Mouse (Mus musculus): Measurements from ENCODE around the gene Nudt16. TPM values are rescaled to one million over a fixed set of nuclear protein-coding genes. Genes with fewer than 3 reads are reported as not detected.
A peak's percentile ranks its signal among the peaks of the same experiment; 100 is the strongest.
"Not testable (repeated sequence)": the region's sequence is repeated elsewhere in the genome, so short reads cannot be mapped to it uniquely, and the experiment has no call there.

Nudt16 gene
- 11.3 and 12.0 TPM in 2 replicates for polyA plus RNA-seq (2016; fragmentation: Nextera tagmentation; extraction: Ambion mirVana)

DNA sequence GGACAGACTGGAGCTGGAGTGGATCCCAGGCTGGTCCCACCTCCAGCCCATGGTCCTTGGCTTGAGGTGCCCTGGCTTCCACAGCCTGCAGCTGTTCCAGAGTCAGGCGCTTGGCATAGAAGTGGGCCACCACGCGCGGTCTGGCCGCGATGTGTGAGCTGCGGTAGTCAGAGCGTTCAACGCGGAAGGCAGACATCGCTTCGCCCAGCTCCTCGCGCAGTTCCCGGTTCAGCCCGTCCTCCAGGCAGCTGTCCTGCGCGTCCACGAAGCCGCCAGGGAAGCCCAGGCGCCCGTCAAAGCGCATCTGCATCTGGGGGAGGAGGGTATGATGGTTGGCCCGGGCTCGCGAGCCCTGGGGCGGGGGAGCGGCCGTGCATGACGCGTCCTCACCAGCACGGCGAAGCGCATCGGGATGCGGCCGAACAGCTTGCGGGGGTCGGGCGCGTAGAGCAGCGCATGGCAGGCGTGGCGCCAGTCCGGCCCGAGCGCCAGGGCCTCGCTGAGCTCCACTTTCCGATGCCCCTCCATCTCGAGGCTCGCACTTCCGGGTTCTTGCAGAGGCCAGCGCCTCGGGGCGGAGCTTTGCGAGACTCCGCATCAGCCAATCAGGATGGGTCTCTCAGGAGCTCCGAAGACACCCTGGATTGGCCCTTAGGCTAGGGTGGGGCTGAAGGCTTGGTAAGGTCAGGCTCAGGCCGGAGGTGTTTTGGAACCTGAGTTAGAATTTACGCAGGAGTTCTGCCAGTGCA, at the start of gene Nudt16:
Nudt16 (minus strand) TSS at position 572 of the 749 bp plus-strand sequence.
- Histone ChIP-seq H3K9ac (peak within 1 kb of the TSS; percentile 61), H3K4me3 (peak within 1 kb of the TSS; percentile 65), H3K27ac (0 out of 2 replicates have a peak within 1 kb of the TSS, but pooled peaks have one; percentile 51), H3K4me1 (peaks cover 3% of the 10 kb centered on the region), H3K36me3 (no peaks in the 10 kb centered on the region), H3K9me3 (no peaks in the 10 kb centered on the region), H3K4me2 (replicated peaks) (peak within 1 kb of the TSS; percentile 82), H3K27me3 (no peaks in the 10 kb centered on the region)
- WGBS: 1% methylated on average over 59 of the region's 60 CpGs
- ATAC-seq (ENCODE audit: insufficient number of reproducible peaks, insufficient read depth, low FRiP score, low TSS enrichment): peak; percentile 95

GRCm38 (mm10) chr9:105144992-105145391, 13.4 kb upstream of the Nudt16 start, which contains the start of gene 1700080E11Rik:
Gene 1700080E11Rik (minus strand): TSS chr9:105145092.
- H3K4me2 ChIP-seq (replicated peaks): no peak within 1 kb of the TSS
- no peak within 1 kb of the TSS for H3K27ac ChIP-seq
- no peaks in the 10 kb centered on the region for H3K36me3 ChIP-seq
- H3K9ac ChIP-seq: no peak within 1 kb of the TSS
- H3K9me3 ChIP-seq: no peaks in the 10 kb centered on the region
- H3K4me1 ChIP-seq: no peaks in the 10 kb centered on the region
- 74% methylated on average over 6 of the region's 6 CpGs for WGBS
- no peaks in the 10 kb centered on the region for H3K27me3 ChIP-seq
- ATAC-seq (ENCODE audit: insufficient number of reproducible peaks, insufficient read depth, low FRiP score, low TSS enrichment): no peak
- H3K4me3 ChIP-seq: no peak within 1 kb of the TSS

DNA sequence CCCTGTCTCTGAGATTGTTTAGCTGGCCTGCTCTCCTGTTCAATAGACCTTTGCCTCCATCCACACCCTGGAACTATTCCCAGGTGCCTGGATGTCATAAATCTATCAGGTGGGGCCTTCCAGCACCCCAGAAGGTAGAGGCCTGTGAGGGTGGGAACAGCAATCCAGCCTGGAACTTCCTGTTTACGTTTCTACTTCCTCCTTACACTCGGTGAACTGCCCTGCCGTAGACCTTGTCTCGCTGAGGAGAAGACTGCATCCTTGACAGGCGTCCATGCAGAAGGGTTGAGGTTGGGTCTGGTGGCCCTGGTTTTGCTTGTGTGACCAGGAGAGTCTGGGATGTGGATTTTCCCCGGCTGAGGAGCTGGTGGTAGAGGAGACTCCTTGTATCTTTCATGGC, 7.6 kb upstream of the Nudt16 start:
- 74% methylated on average over 6 of the region's 6 CpGs for WGBS
- H3K9me3 ChIP-seq: no peaks in the 10 kb centered on the region
- no peaks in the 10 kb centered on the region for H3K4me1 ChIP-seq
- ATAC-seq (ENCODE audit: insufficient number of reproducible peaks, insufficient read depth, low FRiP score, low TSS enrichment): no peak
- H3K9ac ChIP-seq: no peak overlapping the region
- no peak overlapping the region for H3K27ac ChIP-seq
- H3K4me2 ChIP-seq (replicated peaks): no peak overlapping the region
- no peak overlapping the region for H3K4me3 ChIP-seq
- H3K36me3 ChIP-seq: no peaks in the 10 kb centered on the region
- H3K27me3 ChIP-seq: no peaks in the 10 kb centered on the region

- no peak overlapping the region for H3K4me3 ChIP-seq
- H3K27me3 ChIP-seq: no peaks in the 10 kb centered on the region
- H3K4me1 ChIP-seq: peaks cover 3% of the 10 kb centered on the region; the same call in 1 of the 2 replicates
- H3K27ac ChIP-seq: no peak overlapping the region
- no peak overlapping the region for H3K4me2 ChIP-seq (replicated peaks)
- WGBS: 28% methylated on average over 1 of the region's 1 CpGs
- no peak overlapping the region for H3K9ac ChIP-seq
- no peak for ATAC-seq (ENCODE audit: insufficient number of reproducible peaks, insufficient read depth, low FRiP score, low TSS enrichment)
- no peaks in the 10 kb centered on the region for H3K9me3 ChIP-seq
- H3K36me3 ChIP-seq: no peaks in the 10 kb centered on the region
Observed at GRCm38 (mm10) chr9:105136404-105136803, 4.8 kb upstream of the Nudt16 start.

DNA sequence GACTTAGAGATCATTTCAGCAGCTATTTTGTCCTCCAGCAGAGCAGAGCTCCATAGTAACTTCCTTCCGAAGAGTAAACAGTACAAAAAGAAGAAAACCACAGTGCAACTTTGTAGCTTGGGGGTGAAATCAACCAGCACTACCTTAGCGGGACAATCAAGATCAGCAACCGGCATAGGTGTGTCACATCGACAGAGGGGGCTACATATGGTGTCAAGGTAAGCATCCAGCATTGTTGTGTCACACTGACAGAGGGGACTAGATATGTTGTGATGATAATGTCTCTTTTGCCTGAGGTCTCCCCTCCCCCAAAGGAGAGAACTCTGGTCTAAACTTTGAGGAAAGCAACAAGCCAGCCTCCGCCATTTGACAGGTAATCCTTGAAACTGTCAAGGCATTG, 2.9 kb upstream of the Nudt16 start:
- Histone ChIP-seq H3K4me3 (no peak overlapping the region), H3K36me3 (no peaks in the 10 kb centered on the region), H3K27me3 (no peaks in the 10 kb centered on the region), H3K4me2 (replicated peaks) (no peak overlapping the region), H3K4me1 (peaks cover 3% of the 10 kb centered on the region), H3K27ac (no peak overlapping the region), H3K9ac (no peak overlapping the region), H3K9me3 (no peaks in the 10 kb centered on the region)
- ATAC-seq (ENCODE audit: insufficient number of reproducible peaks, insufficient read depth, low FRiP score, low TSS enrichment): no peak
- 83% methylated on average over 5 of the region's 5 CpGs for WGBS

GRCm38 (mm10) chr9:105132002-105132367, 361 bp upstream of the Nudt16 start:
- no peak overlapping the region for H3K27ac ChIP-seq
- 0 out of 2 replicates have a peak, but pooled peaks have one; percentile 19 for ATAC-seq (ENCODE audit: insufficient number of reproducible peaks, insufficient read depth, low FRiP score, low TSS enrichment)
- 22% methylated on average over 5 of the region's 5 CpGs for WGBS

DNA sequence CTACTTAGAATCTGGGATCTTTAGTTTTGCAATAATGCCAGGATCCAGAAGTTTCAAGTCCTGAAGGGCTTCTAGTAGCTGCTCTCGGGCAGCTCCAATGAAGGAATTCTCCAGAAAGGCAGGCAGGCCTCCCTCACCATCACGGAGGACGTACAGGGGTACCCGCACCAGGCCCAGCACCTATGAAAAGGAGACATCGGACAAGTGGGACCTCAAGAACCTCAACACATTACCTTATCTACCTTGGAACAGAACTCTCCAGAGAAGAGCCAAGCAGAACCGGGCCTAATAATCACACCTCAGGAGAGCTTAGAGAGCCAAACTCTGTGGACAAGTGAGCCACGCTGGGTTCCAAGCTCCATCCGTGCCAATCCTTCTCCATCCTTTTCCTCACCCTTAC, 1.3 kb downstream of the Nudt16 start:
- no peak overlapping the region for H3K4me3 ChIP-seq
- H3K27ac ChIP-seq: no peak overlapping the region
- H3K4me1 ChIP-seq: peaks cover 3% of the 10 kb centered on the region
- H3K9me3 ChIP-seq: no peaks in the 10 kb centered on the region
- no peaks in the 10 kb centered on the region for H3K36me3 ChIP-seq
- no peak overlapping the region for H3K4me2 ChIP-seq (replicated peaks)
- 92% methylated on average over 8 of the region's 8 CpGs for WGBS
- no peak for ATAC-seq (ENCODE audit: insufficient number of reproducible peaks, insufficient read depth, low FRiP score, low TSS enrichment)
- H3K9ac ChIP-seq: no peak overlapping the region
- no peaks in the 10 kb centered on the region for H3K27me3 ChIP-seq

More at GRCm38 (mm10) chr9:105132002-105132367, 361 bp upstream of the Nudt16 start:
- peak overlapping the region; percentile 82 for H3K4me2 ChIP-seq (replicated peaks)
- H3K9ac ChIP-seq: no peak overlapping the region
- H3K4me3 ChIP-seq: peak overlapping the region; percentile 65
- no peaks in the 10 kb centered on the region for H3K27me3 ChIP-seq
- peaks cover 3% of the 10 kb centered on the region for H3K4me1 ChIP-seq
- no peaks in the 10 kb centered on the region for H3K36me3 ChIP-seq
- H3K9me3 ChIP-seq: no peaks in the 10 kb centered on the region

GRCm38 (mm10) chr9:105125206-105125605, 6.4 kb downstream of the Nudt16 start:
- not testable (repeated sequence) for H3K36me3 ChIP-seq; H3K4me1 ChIP-seq; H3K4me2 ChIP-seq (replicated peaks); ATAC-seq (ENCODE audit: insufficient number of reproducible peaks, insufficient read depth, low FRiP score, low TSS enrichment); H3K27ac ChIP-seq; H3K4me3 ChIP-seq; H3K27me3 ChIP-seq; H3K9me3 ChIP-seq; H3K9ac ChIP-seq
- 67% methylated on average over 3 of the region's 3 CpGs for WGBS

DNA sequence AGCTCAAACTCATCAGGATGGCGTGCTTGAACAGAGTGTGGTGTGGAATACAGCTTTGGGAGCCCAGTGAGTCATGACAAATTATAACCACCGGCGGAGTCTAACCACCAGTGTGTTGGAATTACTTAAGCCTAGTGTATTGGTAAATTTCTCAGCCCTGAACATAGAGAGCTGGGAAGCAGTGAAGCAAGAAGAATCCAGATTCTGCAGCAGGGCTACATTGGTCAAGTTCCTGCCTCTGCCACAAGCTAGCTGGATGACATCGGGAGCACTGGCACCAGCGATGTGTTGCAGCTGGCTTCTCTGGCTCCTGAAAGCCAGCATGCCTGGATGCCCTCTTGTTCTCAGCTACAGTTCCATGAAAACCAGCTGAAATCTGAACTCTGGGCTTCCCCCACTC, 27.7 kb downstream of the Nudt16 start:
- no peak overlapping the region for H3K4me3 ChIP-seq
- H3K4me1 ChIP-seq: no peaks in the 10 kb centered on the region
- H3K27ac ChIP-seq: no peak overlapping the region
- H3K36me3 ChIP-seq: no peaks in the 10 kb centered on the region
- H3K9ac ChIP-seq: no peak overlapping the region
- H3K9me3 ChIP-seq: no peaks in the 10 kb centered on the region
- no peak for ATAC-seq (ENCODE audit: insufficient number of reproducible peaks, insufficient read depth, low FRiP score, low TSS enrichment)
- 89% methylated on average over 5 of the region's 5 CpGs for WGBS
- H3K27me3 ChIP-seq: no peaks in the 10 kb centered on the region
- no peak overlapping the region for H3K4me2 ChIP-seq (replicated peaks)

- 51% methylated on average over 1 of the region's 1 CpGs for WGBS
- no peak for ATAC-seq (ENCODE audit: insufficient number of reproducible peaks, insufficient read depth, low FRiP score, low TSS enrichment)
Observed at GRCm38 (mm10) chr9:105101911-105102310, 29.7 kb downstream of the Nudt16 start.

GRCm38 (mm10) chr9:105100807-105101570, 30.6 kb downstream of the Nudt16 start:
- no peak overlapping the region for H3K4me2 ChIP-seq (replicated peaks)
- H3K4me1 ChIP-seq: no peaks in the 10 kb centered on the region
- H3K4me3 ChIP-seq: no peak overlapping the region
- H3K27me3 ChIP-seq: no peaks in the 10 kb centered on the region
- WGBS: 40% methylated on average over 15 of the region's 15 CpGs
- no peak overlapping the region for H3K27ac ChIP-seq
- H3K9me3 ChIP-seq: no peaks in the 10 kb centered on the region
- ATAC-seq (ENCODE audit: insufficient number of reproducible peaks, insufficient read depth, low FRiP score, low TSS enrichment): no peak
- H3K36me3 ChIP-seq: no peaks in the 10 kb centered on the region
- no peak overlapping the region for H3K9ac ChIP-seq

More at GRCm38 (mm10) chr9:105101911-105102310, 29.7 kb downstream of the Nudt16 start:
- Histone ChIP-seq H3K27me3 (no peaks in the 10 kb centered on the region), H3K9me3 (no peaks in the 10 kb centered on the region), H3K4me1 (no peaks in the 10 kb centered on the region), H3K4me2 (replicated peaks) (no peak overlapping the region), H3K36me3 (no peaks in the 10 kb centered on the region), H3K27ac (no peak overlapping the region), H3K9ac (no peak overlapping the region), H3K4me3 (no peak overlapping the region)

DNA sequence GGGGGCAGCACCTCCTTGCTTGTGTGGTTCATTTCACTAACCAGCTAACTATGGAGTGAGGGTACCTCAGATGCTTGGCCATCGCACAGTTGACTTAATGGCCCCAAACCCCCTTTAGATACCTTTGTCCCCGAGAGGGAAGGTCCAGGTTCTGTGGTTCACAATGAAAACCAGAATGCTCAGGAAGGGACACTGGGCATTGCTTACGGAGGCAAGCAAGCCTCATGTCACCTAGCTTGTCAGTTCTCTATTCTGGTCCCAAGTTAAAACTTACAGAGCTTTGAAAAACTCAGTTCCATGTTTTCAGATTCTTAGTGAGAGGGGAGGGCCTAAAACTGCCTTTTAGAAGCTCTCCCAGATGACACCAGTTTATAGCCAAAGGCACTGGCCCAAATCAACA, 51.4 kb downstream of the Nudt16 start:
- WGBS: 90% methylated on average over 3 of the region's 3 CpGs
- Histone ChIP-seq H3K27ac (no peak overlapping the region), H3K4me3 (no peak overlapping the region), H3K9me3 (no peaks in the 10 kb centered on the region), H3K36me3 (peaks cover 20% of the 10 kb centered on the region), H3K27me3 (no peaks in the 10 kb centered on the region), H3K9ac (no peak overlapping the region), H3K4me2 (replicated peaks) (no peak overlapping the region), H3K4me1 (no peaks in the 10 kb centered on the region)
- ATAC-seq (ENCODE audit: insufficient number of reproducible peaks, insufficient read depth, low FRiP score, low TSS enrichment): no peak

Measured in embryonic facial prominence, embryonic 12.5 days (tissue).